Mouse (Mus musculus): ENCODE data around the gene Lpp.

Gene Lpp

DNA sequence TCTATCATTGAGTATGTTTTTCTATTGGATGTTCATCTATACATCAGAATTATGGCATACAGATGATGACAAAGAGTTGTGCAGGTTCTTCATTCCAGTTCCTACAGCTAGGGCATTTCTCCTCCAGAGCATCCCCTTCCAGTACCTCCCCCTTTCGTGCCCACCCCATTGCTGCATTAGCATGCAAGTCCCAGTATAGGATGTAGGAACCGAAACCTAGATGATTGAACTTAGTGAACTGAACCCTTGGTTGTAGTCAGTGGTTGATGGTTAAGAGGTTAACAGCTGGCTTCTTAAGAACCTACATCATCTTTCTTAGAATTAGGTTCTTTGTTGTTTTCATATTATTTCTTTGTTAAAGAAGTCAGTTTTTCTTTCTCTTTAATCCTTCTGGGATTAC is 265.7 kb downstream of the Lpp start:
- in situ Hi-C loops (cut with MboI, MseI), result no loop called here

DNA sequence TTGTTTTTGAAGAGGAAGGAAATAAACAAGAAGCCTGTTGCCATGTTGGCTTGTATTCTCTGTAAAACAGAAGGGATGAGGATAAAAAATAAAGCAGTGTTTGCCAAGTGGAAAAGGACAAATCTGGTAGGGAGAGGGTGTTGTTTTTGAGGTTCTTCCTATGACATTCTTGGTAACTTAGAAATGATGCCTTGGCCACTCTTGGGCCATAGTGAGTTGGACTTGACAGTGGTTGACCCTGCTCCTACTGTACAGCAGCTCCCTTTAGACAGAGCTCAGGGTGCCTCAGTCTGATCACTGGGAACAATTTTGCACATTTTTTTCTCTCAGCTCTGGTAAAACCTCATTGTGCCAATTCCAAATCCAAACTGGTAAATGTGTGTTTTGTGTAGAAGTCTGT is 270.8 kb downstream of the Lpp start:
- in situ Hi-C loops (cut with MboI, MseI), result no loop called here

DNA sequence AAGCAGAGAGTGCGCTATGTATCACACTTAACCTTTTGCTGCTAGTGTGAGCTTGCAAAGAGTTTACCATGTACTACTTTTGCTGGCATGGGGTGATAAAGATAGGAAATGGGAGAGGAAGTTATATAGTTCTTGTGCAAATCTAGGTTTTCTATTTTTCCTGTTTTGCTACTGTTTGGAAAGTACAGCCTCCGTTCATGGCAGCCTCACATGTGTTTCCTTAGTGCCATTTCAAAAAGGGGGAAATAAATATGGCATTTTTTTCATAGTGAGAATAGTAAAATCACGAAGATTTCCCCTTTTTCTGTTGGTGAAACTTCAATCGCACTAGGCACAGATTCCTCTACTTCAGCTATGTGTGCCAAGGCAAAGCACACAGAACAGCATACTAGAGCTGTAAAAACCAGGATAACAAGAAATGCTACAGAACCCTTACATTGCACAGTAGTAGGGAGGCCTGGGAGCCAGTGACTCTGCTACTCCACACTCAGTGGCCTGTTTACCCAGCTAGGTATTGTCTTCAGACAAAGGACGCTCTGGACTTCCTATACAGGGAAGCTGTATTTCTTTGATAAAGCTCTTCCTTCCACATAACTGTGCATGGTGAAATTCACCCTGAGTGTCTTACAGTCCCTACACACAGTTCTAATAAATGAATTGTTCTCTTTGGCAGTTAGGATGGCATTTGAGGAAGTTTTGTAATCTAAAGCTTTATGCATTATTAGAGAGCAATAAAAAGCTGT is 276.6 kb downstream of the Lpp start:
- in situ Hi-C loops (cut with MboI, MseI), result no loop called here

DNA sequence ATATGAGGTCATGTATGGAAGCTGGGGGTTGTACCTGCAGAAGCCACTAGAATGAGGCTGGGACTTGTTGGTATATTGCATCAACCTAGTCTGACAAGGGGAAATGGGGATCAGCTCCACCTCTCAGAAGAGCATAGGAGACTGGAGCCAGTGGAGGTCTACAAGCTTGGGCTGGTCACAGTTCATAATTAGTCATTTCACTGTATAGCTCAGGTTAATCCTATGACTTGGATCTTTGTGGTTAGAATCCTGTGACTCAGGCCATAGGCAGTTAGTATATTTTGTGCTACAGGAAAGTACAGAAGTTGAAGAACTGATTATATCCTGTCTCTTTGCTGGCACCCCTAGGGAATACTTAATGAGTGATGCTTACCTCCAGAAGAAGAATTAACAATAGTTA is 285.6 kb downstream of the Lpp start:
- in situ Hi-C loops (cut with MboI, MseI), result no loop called here

DNA sequence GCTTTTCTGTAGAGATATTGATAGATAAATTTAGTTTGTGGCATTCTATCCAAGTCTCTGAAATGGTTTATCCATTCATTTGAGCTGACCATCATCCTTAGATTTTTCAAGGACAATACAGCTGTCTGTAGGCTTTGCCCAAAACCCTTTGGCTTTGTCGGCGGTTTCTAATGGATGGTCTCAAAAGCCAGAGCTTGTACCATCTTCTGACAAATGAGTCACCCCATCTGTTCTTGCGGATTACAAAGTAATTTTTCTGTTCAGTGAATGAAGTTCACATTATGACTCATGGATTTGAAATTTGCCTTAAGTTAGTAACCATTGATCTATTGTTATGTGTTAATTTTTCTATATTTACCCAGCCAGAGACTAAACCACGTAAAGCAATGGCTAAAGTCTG is 301.8 kb downstream of the Lpp start:
- in situ Hi-C loops (cut with MboI, MseI), result no loop called here

DNA sequence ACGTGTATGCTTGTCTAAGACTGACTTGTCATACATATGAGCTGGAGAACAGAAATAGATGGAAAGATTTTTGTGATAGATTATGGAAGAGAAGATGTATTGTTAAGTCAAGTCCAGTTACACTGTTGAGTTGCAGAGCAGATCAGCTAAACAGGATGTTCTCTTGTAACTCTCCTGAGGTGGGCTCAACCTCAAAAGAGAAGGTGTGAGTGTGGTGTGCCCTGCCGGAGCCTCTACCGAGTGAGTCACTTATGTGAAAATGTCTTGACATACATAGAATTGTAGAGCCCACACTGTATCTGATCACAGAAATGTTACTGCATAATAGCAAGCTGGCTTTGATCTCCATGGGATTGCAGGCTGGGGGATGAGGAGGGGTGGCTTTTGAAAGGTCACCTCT is 310.9 kb downstream of the Lpp start:
- in situ Hi-C loops (cut with MboI, MseI), result no loop called here

DNA sequence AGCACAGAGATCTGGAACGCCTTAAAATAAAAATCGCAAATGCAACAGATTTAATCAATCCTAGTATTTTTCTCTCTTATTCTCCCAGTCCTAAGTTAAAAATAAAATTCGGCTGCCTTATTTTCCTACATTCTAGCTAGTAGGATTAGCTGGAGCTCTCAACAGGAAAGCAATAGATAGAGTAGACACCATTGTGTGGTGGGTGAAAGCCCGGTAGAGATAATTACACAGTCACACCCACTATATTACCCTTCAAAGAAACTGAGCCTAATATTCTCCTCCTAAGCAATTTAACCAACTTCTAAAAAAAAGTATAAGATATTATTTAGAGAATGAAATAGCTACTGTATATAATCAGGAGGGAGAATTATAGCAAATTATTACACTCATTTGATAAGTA is 330.3 kb downstream of the Lpp start:
- in situ Hi-C loops (cut with MboI, MseI), result no loop called here

DNA sequence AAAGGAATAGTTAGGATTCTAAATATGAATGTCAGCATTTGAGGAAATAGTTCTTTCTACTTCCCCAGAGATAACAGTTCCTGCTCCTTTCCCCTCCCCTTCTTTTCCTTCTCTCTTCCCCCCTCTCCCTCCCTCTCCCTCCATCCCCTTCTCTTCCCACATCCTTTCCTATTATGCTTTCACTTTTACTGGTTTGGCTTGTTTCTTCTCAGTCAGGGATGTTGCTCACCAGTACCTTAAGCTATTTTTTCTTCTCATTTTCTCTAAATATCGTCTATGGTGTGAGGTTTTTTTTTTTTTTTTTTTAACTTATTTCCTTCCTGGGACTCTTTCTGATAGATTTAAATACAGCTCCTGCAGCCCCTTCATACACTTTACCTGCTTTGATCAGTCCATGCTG is 339.4 kb downstream of the Lpp start:
- in situ Hi-C loops (cut with MboI, MseI), result no loop called here

DNA sequence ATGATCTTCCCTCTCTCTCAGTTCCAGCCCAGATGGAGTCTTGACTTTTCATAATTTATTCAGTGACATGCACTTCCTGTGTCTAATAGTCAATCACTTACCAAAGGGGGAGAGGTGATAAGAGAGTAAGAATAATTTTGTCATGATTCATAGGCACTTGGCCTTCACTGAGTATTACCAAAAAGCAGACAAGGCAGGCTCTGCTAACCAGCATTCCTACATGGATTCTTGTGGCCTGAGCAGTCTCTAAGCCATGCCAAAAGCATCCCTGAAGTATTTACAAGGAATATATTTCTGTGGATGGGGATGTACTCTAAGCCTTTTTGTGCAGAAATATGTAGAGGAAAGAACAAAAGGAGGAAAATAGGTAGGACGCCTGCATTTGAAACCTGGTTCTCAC is 340.0 kb downstream of the Lpp start:
- in situ Hi-C loops (cut with MboI, MseI), result no loop called here

DNA sequence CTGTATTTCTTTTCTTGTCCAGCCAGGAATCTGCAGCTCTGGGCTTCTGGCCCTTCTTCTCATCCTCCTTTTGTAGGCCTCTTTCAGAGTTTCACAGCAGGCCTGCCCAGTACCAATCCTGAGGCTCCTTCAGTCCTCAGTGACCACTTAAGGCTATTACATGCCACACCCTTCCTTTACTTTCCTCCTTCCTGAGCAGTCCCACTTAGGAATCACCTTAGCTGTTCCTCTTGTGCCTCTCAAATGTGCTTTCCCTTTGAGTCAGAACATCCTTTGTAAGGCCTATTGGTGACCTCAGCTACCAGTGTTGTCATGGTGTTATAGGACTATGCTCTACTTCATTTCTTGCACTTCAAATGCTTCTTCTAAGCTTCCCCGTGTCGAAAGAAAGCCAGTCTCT is 342.4 kb downstream of the Lpp start:
- in situ Hi-C loops (cut with MboI, MseI), result no loop called here

DNA sequence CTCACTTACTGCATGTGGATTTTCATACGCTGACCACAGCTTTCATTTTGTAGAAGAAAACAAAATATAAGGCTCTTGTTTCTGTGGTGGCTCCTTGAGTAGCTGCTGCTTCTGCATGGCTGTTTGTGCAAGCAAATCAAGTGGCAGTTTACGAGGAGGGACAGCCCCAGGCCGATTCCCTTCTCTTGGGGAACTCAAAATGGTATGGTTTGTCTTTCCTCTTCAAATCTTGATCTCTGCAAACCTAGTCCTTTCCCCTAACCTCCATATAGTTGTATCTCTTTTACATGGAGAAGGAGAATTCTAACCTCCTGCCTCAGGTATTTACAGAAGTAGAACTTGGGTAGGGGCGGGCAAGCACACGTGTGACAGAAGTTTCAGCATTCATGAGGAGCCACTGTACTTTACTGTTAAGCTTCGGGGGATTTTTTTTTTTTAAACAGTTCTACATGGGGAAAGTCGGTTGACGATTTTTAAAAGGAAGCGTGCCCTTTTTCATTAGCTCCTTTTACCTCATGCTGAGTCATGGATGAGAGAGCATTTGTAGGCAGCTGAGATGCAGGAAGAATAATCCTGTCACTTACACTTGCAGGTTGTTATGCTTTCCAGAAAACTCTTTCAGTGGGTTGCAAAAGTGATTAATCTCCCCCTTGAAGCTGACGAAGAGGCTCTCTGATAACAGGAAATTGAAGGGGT is 344.2 kb downstream of the Lpp start:
- in situ Hi-C loops (cut with MboI, MseI), result no loop called here

DNA sequence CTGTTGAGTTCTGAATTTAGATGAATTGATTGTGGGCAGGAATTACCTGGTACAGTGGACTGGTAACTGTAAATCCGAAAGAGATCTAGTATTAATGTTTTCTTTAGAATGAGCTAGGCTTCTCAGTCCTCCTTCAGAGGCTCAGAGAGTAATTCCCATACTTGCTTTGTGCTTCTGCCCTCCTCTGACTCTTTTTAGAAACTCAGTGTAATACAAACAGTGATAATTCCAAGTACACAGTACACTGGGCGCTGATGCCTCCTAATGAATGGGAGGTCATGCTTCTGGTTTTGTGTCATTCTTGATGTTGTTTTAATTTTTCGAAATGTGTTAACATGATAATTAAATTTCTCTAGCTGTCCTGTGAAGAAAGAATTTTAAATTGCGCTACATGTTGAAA is 347.4 kb downstream of the Lpp start:
- in situ Hi-C loops (cut with MboI, MseI), result no loop called here

DNA sequence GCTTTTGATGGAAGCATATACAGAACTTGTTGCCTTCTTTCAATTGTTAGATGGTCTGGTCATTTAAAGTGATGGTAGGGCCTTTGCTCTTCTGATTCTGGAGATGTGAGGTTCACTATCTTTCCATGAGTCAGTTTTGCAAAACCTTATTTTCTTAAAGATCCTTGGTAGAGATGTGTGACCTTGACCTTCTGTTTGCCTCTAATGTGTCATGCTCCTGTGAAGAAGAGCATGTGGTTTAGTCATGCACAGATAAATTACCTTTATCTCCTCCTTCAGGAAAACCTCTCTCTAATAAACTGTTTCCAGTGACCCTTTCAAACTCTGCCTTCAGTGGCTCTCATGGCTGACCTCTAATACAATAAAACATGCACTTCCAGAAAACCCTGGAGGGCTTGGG is 356.5 kb downstream of the Lpp start:
- in situ Hi-C loops (cut with MboI, MseI), result no loop called here

DNA sequence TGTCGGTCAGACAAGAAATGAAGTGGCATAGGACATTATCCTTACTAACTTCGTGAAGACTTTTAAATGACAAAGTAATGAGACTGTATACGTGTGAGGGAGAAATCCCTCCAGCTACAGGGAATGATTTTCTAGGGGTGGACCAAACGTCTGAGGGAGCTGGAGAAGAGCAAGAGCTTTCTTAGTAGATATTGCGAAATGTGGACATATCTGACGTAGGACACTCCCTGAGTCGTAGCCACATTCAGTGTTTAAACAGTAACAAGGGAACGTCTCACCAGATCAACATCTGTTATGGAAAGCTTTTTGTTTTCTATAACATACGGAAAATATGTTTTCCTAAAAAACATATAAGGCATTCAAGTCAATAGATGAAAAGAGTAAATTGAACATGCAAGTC is 362.8 kb downstream of the Lpp start:
- in situ Hi-C loops (cut with MboI, MseI), result no loop called here

DNA sequence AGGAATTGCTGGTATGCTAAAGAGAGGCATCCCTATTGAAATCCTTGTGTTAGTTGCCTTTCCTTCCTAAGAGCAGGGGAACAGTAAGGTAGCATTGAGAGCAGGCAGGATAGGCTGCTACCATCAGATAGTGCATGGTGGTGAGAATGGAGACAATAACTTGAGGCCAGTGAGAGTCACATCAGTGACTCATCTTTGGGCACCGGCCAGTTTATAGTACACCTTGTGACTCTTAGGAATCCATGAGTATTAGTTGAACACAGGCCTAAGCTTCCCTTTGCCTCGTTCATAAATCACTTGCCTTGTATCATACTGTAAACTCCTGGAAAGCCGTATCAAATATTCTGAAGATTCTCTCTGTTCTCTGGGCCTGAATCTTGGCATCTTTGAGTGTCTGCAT is 372.7 kb downstream of the Lpp start:
- in situ Hi-C loops (cut with MboI, MseI), result no loop called here

DNA sequence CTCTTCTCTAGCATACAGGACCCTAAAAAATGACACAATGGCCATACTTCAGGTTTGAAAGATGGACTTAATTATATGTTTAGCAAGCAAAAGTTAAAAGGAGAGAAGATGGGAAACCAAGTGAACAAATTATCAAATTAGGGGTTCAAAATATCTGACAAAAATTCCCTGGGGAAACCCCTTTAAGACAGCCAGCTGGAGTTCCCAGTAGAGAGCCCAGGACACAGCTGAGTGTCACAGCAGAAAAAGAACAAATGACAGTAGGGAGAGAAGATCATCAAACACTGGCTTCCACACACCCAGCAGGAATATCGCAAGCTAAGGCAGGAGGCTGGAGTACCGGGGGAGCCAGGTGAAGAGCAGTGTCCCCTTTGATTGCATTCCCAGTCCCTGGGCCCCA is 373.3 kb downstream of the Lpp start:
- in situ Hi-C loops (cut with MboI, MseI), result no loop called here

DNA sequence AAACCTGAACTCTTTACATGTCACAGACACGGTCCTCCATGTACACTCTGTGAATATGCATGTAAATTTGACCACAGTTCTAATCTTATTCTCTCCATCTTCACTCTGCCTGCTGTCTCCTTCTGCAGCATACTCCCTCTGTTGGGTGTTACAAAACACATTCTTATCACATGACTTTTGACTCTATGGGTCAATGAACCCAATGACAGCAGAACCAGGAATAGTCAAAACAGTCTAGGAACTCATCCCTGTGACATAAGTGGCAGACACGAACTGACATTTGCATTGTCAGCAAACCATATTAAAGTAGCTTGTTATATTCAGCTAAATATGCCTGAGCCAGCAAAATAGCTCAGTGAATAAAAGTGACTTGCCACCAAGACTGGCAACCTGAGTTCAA is 383.7 kb downstream of the Lpp start:
- in situ Hi-C loops (cut with MboI, MseI), result no loop called here

DNA sequence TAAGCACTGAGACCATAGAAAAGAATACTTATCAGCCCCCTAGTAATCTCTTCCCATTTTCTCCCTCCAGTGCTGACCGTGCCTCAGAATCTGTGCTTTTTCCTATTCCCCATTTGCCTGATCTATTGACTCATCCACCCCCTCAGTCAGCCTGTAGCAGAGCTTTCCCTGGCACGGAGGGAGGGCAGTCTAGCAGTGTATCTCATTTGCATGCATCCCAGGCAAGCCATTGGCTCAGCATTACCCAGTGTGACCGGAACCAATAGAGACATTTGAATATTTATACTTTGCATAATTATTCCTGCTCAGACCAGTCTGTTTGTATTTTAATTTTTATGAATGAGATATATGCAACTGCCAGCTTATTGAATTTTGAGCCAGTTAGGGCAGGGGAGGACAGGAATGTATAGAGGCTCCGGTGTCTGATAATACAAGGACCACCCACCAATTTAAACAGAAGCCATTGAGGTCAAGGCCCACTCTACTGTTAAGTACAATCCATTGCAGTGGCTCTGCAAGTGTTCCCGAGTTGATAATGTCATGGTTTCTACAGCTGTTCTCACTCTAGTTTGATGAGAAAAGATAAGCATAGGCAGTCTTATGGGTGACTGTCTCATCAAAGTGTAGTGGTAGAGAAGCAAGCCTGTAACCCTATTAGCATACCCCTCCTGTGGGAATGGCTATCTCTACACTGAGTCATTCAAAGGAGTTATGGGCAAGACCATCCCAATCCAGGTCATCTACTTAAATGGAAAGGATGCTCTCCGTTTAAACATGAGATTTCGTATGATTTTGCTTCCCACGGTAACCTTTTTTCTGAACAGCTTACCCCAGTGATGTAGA is 385.3 kb downstream of the Lpp start:
- in situ Hi-C loops (cut with MboI, MseI), result no loop called here

DNA sequence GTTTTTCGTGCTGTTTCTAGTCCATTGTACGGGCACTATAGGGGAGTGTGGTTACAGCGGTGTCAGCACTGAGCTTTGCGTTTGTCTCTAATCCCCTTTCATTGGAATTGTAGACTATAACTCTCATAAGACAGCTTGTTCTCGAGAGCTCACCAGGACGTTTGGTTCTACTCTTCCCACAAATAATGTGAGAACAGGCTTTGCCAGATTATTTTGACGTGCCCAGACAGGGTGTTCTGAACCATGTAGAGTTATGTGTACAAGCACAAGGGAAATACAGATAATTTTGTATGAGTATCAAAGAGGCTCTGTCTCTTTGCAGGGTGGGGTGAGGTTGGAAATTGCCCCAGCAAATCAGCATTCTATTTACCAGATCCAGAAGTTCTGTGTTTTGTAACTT is 387.2 kb downstream of the Lpp start:
- in situ Hi-C loops (cut with MboI, MseI), result no loop called here

DNA sequence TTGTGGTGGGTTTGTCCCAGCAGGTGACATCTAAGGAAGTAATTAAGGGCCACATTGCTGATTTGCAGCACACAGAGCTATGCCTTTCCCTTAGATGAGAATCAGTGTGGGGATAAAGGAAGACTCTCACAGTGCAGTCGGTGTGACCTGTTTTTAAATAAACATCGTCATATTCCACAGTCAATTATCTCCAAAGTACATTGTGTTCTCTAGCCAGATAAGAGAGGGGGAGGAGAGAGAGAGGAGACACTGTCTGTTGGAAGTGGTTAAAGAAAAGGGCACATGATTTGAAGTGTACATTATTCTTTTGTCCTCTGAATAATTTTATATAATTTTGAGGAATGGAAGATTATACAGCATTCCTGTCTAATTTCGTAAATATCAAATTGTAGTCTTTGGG is 388.6 kb downstream of the Lpp start:
- in situ Hi-C loops (cut with MboI, MseI), result no loop called here

DNA sequence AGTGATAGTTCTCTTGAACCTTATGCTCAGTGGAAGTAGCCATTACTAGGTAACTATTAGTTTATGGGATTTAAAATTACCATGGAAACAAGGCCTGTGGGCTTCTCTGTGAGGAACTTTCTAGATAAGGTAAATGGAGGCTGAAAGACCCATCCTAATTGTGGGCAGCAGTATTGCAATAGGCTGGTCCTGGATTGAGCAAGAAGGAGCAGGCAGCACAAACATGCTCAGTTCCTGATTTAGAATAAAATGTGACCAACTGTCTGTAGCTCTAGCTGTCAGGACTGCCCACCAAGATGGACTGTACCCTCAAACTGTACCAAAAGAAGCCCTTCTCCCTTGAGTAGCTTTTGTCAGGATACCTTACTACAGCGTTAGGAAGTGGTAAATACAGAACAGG is 392.3 kb downstream of the Lpp start:
- in situ Hi-C loops (cut with MboI, MseI), result no loop called here

DNA sequence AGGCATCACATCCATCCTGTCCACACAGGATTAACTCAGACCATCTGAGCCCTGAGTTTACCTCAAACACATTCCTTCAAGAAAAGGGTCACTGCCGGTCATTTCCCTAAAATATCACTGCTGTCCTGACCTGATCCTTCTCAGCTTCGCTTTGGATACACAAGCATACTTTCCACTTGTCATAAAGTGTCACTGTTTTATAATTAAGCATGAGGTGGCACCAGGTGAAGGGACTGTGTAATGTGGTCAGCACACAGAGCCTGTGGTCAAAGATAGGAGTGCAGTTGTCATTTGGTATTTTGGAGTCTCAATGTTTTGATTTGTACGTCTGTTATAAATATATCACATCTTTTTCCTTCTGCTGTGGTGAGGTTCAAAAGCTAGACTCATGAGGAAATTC is 395.7 kb downstream of the Lpp start:
- in situ Hi-C loops (cut with MboI, MseI), result no loop called here

DNA sequence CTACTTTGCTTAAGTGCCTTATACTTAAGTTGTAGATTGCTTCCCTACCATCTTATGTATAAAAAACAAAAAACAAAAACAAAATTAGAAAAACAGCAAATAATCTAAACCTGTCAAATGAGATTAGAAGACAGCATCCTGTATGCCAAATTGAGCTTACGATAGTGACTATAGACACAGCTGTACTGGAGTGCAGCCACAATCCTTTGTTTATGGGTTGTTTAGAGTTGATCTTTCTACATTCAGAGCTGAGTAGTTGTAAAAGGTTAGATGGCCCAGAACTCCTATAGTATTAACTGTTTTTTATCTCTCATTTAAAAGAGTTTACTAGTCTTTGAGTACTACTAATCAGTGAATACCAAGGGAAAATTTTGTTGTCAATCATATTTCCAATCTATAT is 398.1 kb downstream of the Lpp start:
- in situ Hi-C loops (cut with MboI, MseI), result no loop called here

Measured in regulatory T cell (primary cell).